ENCODE assay signal across 8 mouse cellular contexts in the genomic region with DNA sequence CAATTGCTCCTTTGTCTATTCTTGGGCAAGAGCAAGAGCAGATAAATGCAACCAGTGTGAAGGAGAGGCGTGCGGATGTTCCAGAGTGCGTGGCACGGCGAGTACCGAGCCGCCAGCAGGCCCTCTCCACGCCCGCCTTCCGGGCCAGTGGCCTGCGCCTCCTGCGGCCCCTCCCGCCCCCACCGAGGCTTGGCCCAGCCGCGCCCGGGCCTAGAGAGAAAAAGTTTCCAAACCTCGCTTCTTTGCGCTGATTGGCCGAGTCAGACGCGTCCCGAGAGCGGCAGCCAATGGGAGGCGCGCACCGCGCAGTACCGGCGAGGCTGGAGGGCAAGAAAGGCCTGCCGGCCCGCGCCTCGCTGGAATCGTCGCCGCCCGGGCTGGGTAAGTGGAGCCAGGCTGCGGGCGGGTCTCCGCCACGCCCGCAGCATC. TPM values are rescaled to one million over a fixed set of nuclear protein-coding genes. Genes with fewer than 3 reads are reported as not detected.
DNase-seq lines count a peak whose midpoint lies in the region; ATAC-seq and TF ChIP-seq lines count a peak whose summit lies in the region.

A gene (plus strand): TSS at position 288 of the 429 bp plus-strand sequence.
A gene (minus strand): TSS at position 364 of the 429 bp plus-strand sequence.

- TF ChIP-seq POLR2A in bone marrow, adult 2 months (IDR thresholded peaks at IDR 0.05; ENCODE audit: borderline replicate concordance, control insufficient read depth, low read depth, low read length): peak; percentile 96
- peak; percentile 93 for TF ChIP-seq POLR2A in heart, adult 2 months (IDR thresholded peaks at IDR 0.05; ENCODE audit: insufficient read depth, low read depth, low read length)
- TF ChIP-seq POLR2A in kidney, adult 2 months (IDR thresholded peaks at IDR 0.05; ENCODE audit: low read depth, low read length): peak; percentile 80

- intact Hi-C loops in heart, adult 2 months (cut with DNase I): loop anchor here (2.0 to 5.0 kb wide), 2 partner anchors 14 to 154 kb away; a partner anchor contains a TSS

- no peaks in the 10 kb centered on the region for H3K36me3 ChIP-seq in embryonic facial prominence, embryonic 14.5 days (ENCODE audit: control insufficient read depth, insufficient read depth, low read length)
- no peaks in the 10 kb centered on the region for H3K36me3 ChIP-seq in heart, adult 2 months (ENCODE audit: control insufficient read depth, insufficient read depth, low read length)
- H3K36me3 ChIP-seq in kidney, adult 2 months (ENCODE audit: control insufficient read depth, insufficient read depth, low read length): no peaks in the 10 kb centered on the region
- peaks cover 6% of the 10 kb centered on the region; the same call in 1 of the 2 replicates for H3K36me3 ChIP-seq in limb, embryonic 12.5 days
- H3K36me3 ChIP-seq in midbrain, embryonic 14.5 days (ENCODE audit: control insufficient read depth, insufficient read depth, low read length): no peaks in the 10 kb centered on the region

- peak within 1 kb of the TSS; percentile 76 for H3K4me2 ChIP-seq in embryonic facial prominence, embryonic 14.5 days (ENCODE audit: low read depth, low read length)
- peak within 1 kb of the TSS; percentile 71 for H3K4me2 ChIP-seq in limb, embryonic 12.5 days
- peak within 1 kb of the TSS; percentile 85 for H3K4me2 ChIP-seq in midbrain, embryonic 14.5 days (ENCODE audit: low read length)

- TF ChIP-seq CTCF in bone marrow, adult 2 months (IDR thresholded peaks at IDR 0.05; ENCODE audit: control insufficient read depth, insufficient read depth, low read length): no peak
- TF ChIP-seq CTCF in heart, adult 2 months (IDR thresholded peaks at IDR 0.05): peak; percentile 28; the same call in 1 of the 2 replicates
- TF ChIP-seq CTCF in kidney, adult 2 months (conservative IDR thresholded peaks at IDR 0.05; ENCODE audit: insufficient read depth, insufficient read length, low read depth, low read length): no peak

- H3K27me3 ChIP-seq in embryonic facial prominence, embryonic 14.5 days (replicated peaks; ENCODE audit: control insufficient read depth, insufficient read depth, low read length): no peaks in the 10 kb centered on the region
- no peaks in the 10 kb centered on the region for H3K27me3 ChIP-seq in heart, adult 2 months (ENCODE audit: control insufficient read depth, insufficient read depth, low read length)
- no peaks in the 10 kb centered on the region for H3K27me3 ChIP-seq in kidney, adult 2 months (replicated peaks; ENCODE audit: control insufficient read depth, insufficient read depth, low read length)
- H3K27me3 ChIP-seq in limb, embryonic 12.5 days: no peaks in the 10 kb centered on the region
- no peaks in the 10 kb centered on the region for H3K27me3 ChIP-seq in midbrain, embryonic 14.5 days (ENCODE audit: control insufficient read depth, insufficient read depth, low read length)

- peak within 1 kb of the TSS; percentile 90 for H3K4me3 ChIP-seq in bone marrow, adult 2 months (replicated peaks; ENCODE audit: control insufficient read depth, low read depth, low read length)
- H3K4me3 ChIP-seq in embryonic facial prominence, embryonic 14.5 days (ENCODE audit: low read depth, low read length): peak within 1 kb of the TSS; percentile 79
- peak within 1 kb of the TSS; percentile 72 for H3K4me3 ChIP-seq in heart, adult 2 months
- peak within 1 kb of the TSS; percentile 71 for H3K4me3 ChIP-seq in kidney, adult 2 months (ENCODE audit: insufficient read depth, low read depth, low read length)
- peak within 1 kb of the TSS; percentile 81 for H3K4me3 ChIP-seq in limb, embryonic 12.5 days (replicated peaks)
- peak within 1 kb of the TSS; percentile 55 for H3K4me3 ChIP-seq in midbrain, embryonic 14.5 days (replicated peaks; ENCODE audit: low read depth, low read length)

- under 1% methylated on average over 43 of the region's 43 CpGs for WGBS in bone marrow, adult 2 months
- under 1% methylated on average over 20 of the region's 43 CpGs for WGBS in embryonic facial prominence, embryonic 14.5 days
- WGBS in heart, adult 2 months: under 1% methylated on average over 43 of the region's 43 CpGs
- under 1% methylated on average over 40 of the region's 43 CpGs for WGBS in kidney, adult 2 months
- WGBS in limb, embryonic 12.5 days: under 1% methylated on average over 43 of the region's 43 CpGs
- WGBS in midbrain, embryonic 14.5 days: 0% methylated on average over 43 of the region's 43 CpGs

- H3K79me2 ChIP-seq in heart, adult 2 months (replicated peaks; ENCODE audit: control insufficient read depth, insufficient read depth, low read length): peaks cover 2% of the 10 kb centered on the region; the same call in 1 of the 2 replicates

- peaks cover 3% of the 10 kb centered on the region; the same call in 1 of the 2 replicates for H3K4me1 ChIP-seq in bone marrow, adult 2 months (ENCODE audit: control insufficient read depth, insufficient read depth, low read length)
- H3K4me1 ChIP-seq in embryonic facial prominence, embryonic 14.5 days (ENCODE audit: control insufficient read depth, insufficient read depth, low read length): peaks cover 8% of the 10 kb centered on the region
- H3K4me1 ChIP-seq in heart, adult 2 months (ENCODE audit: control insufficient read depth, insufficient read depth, low read length): peaks cover 6% of the 10 kb centered on the region
- H3K4me1 ChIP-seq in kidney, adult 2 months (ENCODE audit: control insufficient read depth, insufficient read depth, low read length): peaks cover 5% of the 10 kb centered on the region; the same call in 1 of the 2 replicates
- H3K4me1 ChIP-seq in limb, embryonic 12.5 days (replicated peaks): peaks cover 29% of the 10 kb centered on the region
- H3K4me1 ChIP-seq in midbrain, embryonic 14.5 days (ENCODE audit: control insufficient read depth, insufficient read depth, low read length): peaks cover 10% of the 10 kb centered on the region

- H3K9ac ChIP-seq in embryonic facial prominence, embryonic 14.5 days (ENCODE audit: low read depth, low read length): peak within 1 kb of the TSS; percentile 92
- peak within 1 kb of the TSS; percentile 86 for H3K9ac ChIP-seq in heart, adult 2 months (ENCODE audit: low read depth, low read length)
- peak within 1 kb of the TSS; percentile 88 for H3K9ac ChIP-seq in limb, embryonic 12.5 days (replicated peaks)
- peak within 1 kb of the TSS; percentile 61 for H3K9ac ChIP-seq in midbrain, embryonic 14.5 days (replicated peaks; ENCODE audit: low read length)

- peak; percentile 93 for ATAC-seq in embryonic facial prominence, embryonic 14.5 days (ENCODE audit: low read depth)
- peak; percentile 89 for ATAC-seq in limb, embryonic 12.5 days (ENCODE audit: insufficient number of reproducible peaks, insufficient read depth, low FRiP score, low TSS enrichment, low read depth)
- ATAC-seq in midbrain, embryonic 14.5 days (ENCODE audit: low FRiP score, low TSS enrichment): peak; percentile 73

- no peaks in the 10 kb centered on the region for H3K9me3 ChIP-seq in embryonic facial prominence, embryonic 14.5 days (ENCODE audit: control insufficient read depth, low read length)
- no peaks in the 10 kb centered on the region for H3K9me3 ChIP-seq in limb, embryonic 12.5 days
- no peaks in the 10 kb centered on the region for H3K9me3 ChIP-seq in midbrain, embryonic 14.5 days (ENCODE audit: control insufficient read depth, low read length)

- DNase-seq in A20 (ENCODE audit: low read depth, low spot score): peak; percentile 95
- peak; percentile 97 for DNase-seq in embryonic facial prominence, embryonic 14.5 days (ENCODE audit: low spot score)
- DNase-seq in heart, adult 2 months: peak; percentile 91 to 96
- DNase-seq in kidney, adult 2 months: peak; percentile 97
- DNase-seq in midbrain, embryonic 14.5 days: peak; percentile 91
- DNase-seq in spleen, adult 18-20 months: peak; percentile 84 to 85

- 0 out of 2 replicates have a peak, but pooled peaks have one; percentile 33 for TF ChIP-seq EP300 in heart, adult 2 months (IDR thresholded peaks at IDR 0.05; ENCODE audit: insufficient read depth, low read depth, low read length)

- H3K27ac ChIP-seq in bone marrow, adult 2 months (ENCODE audit: control insufficient read depth, insufficient read depth, low read depth, low read length, poor library complexity): peak within 1 kb of the TSS; percentile 87
- peak within 1 kb of the TSS; percentile 90 for H3K27ac ChIP-seq in embryonic facial prominence, embryonic 14.5 days (replicated peaks; ENCODE audit: low read depth, low read length)
- peak within 1 kb of the TSS; percentile 93 for H3K27ac ChIP-seq in heart, adult 2 months
- peak within 1 kb of the TSS; percentile 79 for H3K27ac ChIP-seq in kidney, adult 2 months (ENCODE audit: insufficient read depth, low read depth, low read length)
- H3K27ac ChIP-seq in limb, embryonic 12.5 days: peak within 1 kb of the TSS; percentile 96
- H3K27ac ChIP-seq in midbrain, embryonic 14.5 days (replicated peaks; ENCODE audit: low read depth, low read length): peak within 1 kb of the TSS; percentile 52

RNA-seq across cellular contexts. Expression of the first gene that starts in this region (rescaled TPM):
- 59.2 and 76.7 TPM in 2 replicates for polyA plus RNA-seq in bone marrow, adult 2 months (2011; ENCODE audit: insufficient read depth, insufficient read length, low replicate concordance, missing spikeins)
- polyA plus RNA-seq in embryonic facial prominence, embryonic 14.5 days (2014; fragmentation: Nextera tagmentation; extraction: Ambion mirVana): 79.8 and 97.3 TPM in 2 replicates
- 10 to 100 TPM; 30.0 to 31.9 TPM for total RNA-seq in heart, adult 2 months (2021)
- 28.2 and 39.7 TPM in 2 replicates for polyA plus RNA-seq in heart, adult 2 months (2012; rRNA removed)
- 22.0 and 23.6 TPM in 2 replicates for polyA plus RNA-seq in kidney, adult 2 months (2012; rRNA removed)
- polyA plus RNA-seq in limb, embryonic 12.5 days (2016; fragmentation: Nextera tagmentation; extraction: Ambion mirVana): 147 and 150 TPM in 2 replicates
- 19.4 and 39.0 TPM in 2 replicates for polyA plus RNA-seq in midbrain, embryonic 14.5 days (2014; fragmentation: Nextera tagmentation; extraction: Ambion mirVana)

RNA-seq across cellular contexts. Expression of the second gene that starts in this region (rescaled TPM):
- 18.8 and 31.2 TPM in 2 replicates for polyA plus RNA-seq in bone marrow, adult 2 months (2011; ENCODE audit: insufficient read depth, insufficient read length, low replicate concordance, missing spikeins)
- 14.8 and 14.9 TPM in 2 replicates for polyA plus RNA-seq in embryonic facial prominence, embryonic 14.5 days (2014; fragmentation: Nextera tagmentation; extraction: Ambion mirVana)
- total RNA-seq in heart, adult 2 months (2021): 10 to 100 TPM; 32.4 to 36.1 TPM
- 8.3 and 19.2 TPM in 2 replicates for polyA plus RNA-seq in heart, adult 2 months (2012; rRNA removed)
- 11.3 and 11.5 TPM in 2 replicates for polyA plus RNA-seq in kidney, adult 2 months (2012; rRNA removed)
- polyA plus RNA-seq in limb, embryonic 12.5 days (2016; fragmentation: Nextera tagmentation; extraction: Ambion mirVana): 15.3 and 20.5 TPM in 2 replicates
- polyA plus RNA-seq in midbrain, embryonic 14.5 days (2014; fragmentation: Nextera tagmentation; extraction: Ambion mirVana): 18.6 and 28.5 TPM in 2 replicates

Comparison
In these comparisons a context has a peak if more than half of its experiments do, and no peak if none do; other contexts are left out.
1. Peak in every context shown above with its lines: DNase-seq, ATAC-seq, H3K4me3 ChIP-seq and H3K27ac ChIP-seq.